Mouse (Mus musculus): ENCODE results near the gene Ppp1r12c.

Ppp1r12c gene

DNA sequence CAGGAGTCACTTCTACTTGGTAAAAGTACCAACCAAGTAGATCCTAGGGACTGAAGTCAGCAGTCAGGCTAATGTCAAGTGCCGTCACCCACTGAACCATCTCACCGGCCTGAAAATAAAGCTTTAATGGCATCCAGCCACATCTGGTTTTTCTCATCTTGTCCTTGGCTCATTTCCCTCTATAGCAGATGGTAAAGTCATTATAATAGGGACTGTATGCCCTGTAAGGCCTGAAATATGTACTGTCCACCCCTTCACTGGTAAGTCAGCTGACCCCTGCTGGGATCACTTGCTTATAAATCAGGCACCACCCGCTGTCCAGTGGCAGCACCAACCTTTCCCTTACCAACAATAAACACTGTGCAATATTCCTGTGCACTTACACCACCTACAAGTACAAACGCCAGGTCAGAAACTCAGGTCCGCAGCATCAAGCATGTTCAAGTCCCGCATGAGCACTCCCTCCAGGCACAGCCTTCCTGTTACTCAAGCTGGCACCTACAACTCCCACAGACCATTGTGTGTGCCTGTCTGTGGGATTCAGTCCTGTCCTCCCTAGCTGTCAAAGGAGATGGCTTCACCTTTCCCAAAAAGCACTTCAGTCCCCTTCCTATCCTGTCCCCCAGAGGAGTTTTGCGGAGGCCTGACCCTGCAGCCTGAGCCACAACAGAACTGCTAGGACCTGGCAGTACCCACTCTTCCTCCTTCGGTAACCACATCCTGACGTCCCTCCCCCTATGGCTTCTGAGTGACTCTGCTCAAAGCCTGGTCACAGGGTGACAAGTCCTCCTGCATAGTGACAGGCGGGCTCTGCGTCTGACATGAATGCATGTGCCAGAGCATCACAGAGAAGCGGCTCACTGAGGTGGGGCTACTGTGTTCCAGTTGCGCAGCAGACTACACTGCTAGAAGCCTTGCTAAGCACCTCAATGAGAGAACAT is 8.9 kb downstream of the Ppp1r12c start:
- no peak for DNase-seq (ENCODE audit: low read depth, low spot score)

GRCm38 (mm10) chr7:4491308-4491707 is 10.2 kb downstream of the Ppp1r12c start:
- no peak for DNase-seq (ENCODE audit: low read depth, low spot score)

- DNase-seq (ENCODE audit: low read depth, low spot score) = no peak
Observed at GRCm38 (mm10) chr7:4482281-4482680, 19.2 kb downstream of the Ppp1r12c start.

- no peak for DNase-seq (ENCODE audit: low read depth, low spot score)
Observed at GRCm38 (mm10) chr7:4479674-4480073, 21.8 kb downstream of the Ppp1r12c start.

DNA sequence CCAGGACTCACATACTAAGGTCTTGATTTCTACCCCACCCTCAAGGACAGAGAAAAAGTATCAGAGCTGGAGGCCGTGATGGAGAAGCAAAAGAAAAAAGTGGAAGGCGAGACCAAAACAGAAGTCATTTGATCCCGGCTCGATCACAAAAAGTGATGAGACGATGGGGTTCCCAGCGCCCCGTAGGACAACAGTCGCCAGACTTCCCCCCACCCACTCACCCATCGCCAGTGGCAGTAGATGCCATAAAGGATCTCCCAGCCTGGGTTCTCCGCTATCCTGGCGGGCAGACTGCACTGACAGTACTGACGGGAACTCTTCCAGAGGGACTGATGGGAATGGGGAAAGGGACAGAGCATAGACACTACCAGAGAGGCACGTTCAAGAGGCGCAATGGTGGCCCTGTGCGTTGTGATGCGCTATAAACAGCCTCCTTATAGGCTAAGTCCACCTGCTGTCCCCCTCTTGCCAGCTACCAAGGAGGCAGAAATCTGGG is 22.6 kb downstream of the Ppp1r12c start:
- DNase-seq (ENCODE audit: low read depth, low spot score) = no peak

- DNase-seq (ENCODE audit: low read depth, low spot score) = peak; percentile 81
Observed at GRCm38 (mm10) chr7:4478021-4478795, 23.3 kb downstream of the Ppp1r12c start.

- DNase-seq (ENCODE audit: low read depth, low spot score) = no peak
Observed at GRCm38 (mm10) chr7:4473940-4474339, 27.5 kb downstream of the Ppp1r12c start.

DNA sequence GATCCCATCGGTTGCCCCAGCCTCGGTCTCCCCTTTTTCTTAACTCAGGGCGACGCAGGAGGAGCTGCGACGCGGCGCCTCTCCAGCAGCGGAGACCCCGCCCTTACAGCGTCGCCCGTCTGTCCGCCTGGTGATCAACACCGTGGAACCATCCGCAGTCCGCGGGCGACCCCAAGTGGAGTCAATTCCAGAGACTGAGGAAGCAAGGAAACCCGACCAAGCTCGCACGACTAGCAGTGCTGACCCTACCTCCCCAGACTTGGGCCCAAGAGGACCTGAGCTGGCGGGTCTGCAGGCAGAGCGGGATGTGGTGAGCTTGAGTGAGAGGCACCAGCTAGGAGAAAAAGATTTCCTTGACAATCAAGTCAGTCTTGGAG is 30.3 kb downstream of the Ppp1r12c start:
- peak; percentile 66 for DNase-seq (ENCODE audit: low read depth, low spot score)

DNA sequence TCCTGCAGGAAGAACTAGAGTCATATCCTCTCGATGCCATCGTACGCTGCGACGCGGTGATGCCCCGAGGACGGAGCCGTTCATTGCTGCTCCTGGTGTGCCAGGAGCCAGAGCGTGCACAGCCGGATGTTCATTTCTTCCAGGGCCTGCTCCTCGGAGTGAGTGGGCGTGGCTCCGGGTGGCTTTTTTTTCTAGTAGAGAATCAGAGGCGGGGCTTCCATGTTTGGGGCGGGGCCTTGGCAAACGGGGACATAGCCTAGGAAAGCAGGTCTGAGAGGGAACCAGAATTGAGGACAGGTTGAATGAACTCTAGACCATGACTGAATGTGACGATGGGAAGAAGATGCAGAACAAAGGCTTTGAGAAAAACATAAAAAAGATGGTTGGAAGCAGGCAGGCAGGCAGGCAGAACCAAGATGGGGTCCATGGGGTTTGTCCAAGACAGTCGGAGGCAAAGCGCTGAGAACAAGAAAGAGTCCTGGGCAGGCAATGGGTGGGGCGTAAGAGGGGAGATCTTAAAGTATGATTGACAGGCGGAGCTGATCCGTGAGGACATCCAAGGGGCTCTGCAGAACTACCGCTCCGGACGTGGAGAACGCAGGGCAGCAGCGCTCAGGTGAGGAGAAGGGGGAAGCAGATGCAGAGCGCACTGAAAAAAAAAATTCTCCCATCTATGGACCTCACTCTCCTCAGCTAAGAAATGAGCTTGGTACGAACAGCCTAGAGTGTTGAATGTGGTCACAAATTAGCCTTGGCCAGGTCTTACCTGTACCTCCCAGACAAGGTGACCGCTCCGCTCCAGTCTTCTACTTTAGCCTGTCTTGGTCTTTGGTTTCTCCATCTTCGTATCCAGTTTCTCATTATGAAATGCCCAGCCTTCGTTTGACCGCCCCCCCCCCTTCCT is 31.0 kb downstream of the Ppp1r12c start:
- DNase-seq (ENCODE audit: low read depth, low spot score) = no peak

DNA sequence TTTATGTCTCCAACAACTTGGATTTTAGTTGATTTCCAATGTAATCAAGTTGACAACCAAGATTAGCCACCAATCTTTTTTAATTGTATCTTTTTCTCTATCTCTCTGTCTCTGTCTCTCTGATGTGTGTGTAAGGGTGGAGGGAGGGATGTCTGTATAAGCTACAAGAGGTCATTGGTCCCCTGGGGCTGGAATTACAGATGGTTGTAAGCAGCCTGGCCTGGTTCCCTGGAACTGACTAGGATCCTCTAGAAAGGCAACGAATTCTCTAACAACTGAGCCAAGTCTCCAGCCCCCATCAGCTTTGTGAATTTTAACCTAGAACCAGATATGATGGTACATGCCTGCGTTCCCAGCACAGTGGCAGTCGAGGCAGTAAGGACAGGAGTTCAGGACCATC is 33.7 kb downstream of the Ppp1r12c start:
- DNase-seq (ENCODE audit: low read depth, low spot score) = no peak

- no peak for DNase-seq (ENCODE audit: low read depth, low spot score)
Observed at GRCm38 (mm10) chr7:4464194-4464824, 37.2 kb downstream of the Ppp1r12c start.

DNA sequence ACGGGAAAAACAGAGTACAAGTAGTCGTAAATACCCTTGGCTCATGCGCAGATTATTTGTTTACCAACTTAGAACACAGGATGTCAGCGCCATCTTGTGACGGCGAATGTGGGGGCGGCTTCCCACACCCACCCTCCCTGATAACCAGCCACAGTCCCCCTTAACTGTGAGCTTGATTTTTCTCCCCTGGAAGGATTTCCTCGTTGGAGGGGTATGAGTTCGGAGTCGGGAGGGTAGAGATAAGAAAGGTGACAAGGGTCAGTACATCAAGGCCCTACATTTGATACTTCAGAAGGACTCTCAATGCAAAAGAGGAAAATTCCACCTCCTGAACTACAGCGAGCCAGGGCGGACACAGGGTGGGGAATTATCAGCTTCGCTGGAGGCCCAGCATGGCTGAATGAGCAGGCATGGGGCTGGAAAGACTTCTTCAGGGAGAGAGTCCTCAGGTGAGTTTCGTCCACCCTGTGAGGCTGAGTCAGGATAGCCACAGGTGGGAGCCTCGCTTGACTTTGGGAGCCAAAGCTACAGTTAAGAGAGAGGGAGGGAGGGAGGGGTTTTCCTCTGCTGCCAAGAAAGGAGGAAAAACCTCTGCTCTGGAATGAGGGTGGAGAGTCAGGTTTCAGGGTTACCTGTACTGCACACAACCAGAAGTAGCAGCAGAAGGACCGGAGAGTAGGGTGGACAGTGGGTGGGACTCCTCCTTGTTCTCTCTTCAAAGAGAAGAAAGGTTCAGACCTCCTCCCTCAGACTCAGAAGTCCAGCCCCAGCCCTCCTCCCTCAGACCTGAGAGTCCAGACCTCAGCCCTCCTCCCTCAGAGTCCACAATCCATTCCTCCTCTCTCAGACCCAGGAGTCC is 40.7 kb downstream of the Ppp1r12c start, which contains the start of gene Eps8l1:
Eps8l1 (plus strand) TSS at position 99 of the 859 bp plus-strand sequence.
- no peak for DNase-seq (ENCODE audit: low read depth, low spot score)

DNA sequence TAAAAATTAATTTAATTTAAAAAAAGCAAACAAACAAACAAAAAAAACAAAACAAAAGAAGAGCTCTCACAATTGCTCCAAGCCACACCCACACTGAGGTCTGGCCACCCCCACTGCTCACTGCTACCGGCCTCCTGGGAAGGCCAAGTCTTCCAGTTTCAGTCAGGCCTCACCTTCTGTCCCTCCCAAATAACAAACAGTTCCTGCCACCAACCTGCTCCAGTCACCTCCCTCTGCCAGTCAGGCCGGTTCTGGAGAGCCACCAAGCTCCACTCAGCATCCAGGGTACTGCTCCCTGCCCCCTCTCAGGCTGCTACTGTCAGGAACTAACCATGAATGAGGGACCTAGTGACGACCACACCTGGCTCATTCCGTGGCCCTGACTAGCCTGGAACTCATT is 48.8 kb downstream of the Ppp1r12c start:
- DNase-seq (ENCODE audit: low read depth, low spot score) = no peak

DNA sequence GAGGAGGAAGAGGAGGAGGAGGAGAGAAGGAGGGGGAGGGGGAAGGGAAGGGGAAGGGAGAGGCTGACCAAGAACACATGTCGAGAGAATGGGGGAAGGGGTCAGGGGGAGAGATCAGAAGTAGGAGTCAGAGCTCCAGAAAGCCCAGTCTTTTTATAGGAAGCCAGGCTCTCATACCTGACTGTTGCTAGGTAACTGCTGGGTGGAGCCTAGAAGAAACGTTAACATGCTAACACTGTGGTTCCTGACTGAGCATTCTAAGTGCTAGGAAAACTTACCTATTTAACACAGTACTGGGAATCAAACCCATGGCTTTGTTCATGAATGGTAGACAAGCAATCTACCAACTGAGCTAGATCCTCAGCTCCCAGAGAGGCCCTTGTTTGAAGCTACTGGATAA is 52.3 kb downstream of the Ppp1r12c start:
- no peak for DNase-seq (ENCODE audit: low read depth, low spot score)

DNA sequence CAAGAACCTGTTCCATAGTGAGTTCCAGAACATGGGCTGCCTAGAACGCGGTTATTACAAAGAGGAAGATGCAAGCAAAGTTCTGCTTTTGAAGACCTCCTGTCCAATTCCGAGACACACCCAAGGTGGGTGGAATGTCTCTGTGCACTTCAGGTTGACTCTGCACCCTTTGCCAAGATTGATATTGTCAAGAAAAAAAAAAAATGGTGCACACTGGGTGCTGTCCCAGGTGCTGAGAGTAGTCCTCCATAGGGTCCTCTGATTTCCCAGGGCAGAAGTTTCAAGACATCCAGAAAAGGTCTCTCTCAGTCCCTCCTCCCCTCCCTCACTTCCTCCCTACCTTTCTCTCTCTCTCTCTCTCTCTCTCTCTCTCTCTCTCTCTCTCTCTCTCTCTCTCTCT is 53.0 kb downstream of the Ppp1r12c start:
- no peak for DNase-seq (ENCODE audit: low read depth, low spot score)

- no peak for DNase-seq (ENCODE audit: low read depth, low spot score)
Observed at GRCm38 (mm10) chr7:4447138-4447537, 54.3 kb downstream of the Ppp1r12c start.

- peak; percentile 76 for DNase-seq (ENCODE audit: low read depth, low spot score)
Observed at GRCm38 (mm10) chr7:4445216-4445791, 56.2 kb downstream of the Ppp1r12c start, which contains the start of gene Rdh13. TSS of gene Rdh13 (minus strand) at chr7:4445649.

DNA sequence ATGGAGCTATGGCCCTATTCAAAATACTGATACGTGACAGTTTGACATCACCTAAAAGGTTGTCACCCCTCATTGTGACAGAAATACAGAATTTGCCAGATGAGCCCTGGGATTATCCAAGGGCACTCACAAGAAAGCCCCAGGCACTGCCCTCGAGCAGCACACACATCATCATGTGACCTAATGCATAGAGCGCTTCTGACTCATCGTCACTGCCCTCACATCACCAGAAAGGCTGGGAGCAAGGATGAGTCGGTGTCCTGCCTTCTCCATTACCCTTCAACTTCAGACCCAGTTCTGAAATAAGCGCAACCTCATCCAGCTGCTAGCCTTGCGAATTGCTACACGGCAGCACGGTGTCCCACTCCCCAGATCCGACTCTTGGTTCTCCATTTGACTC is 60.9 kb downstream of the Ppp1r12c start:
- no peak for DNase-seq (ENCODE audit: low read depth, low spot score)

DNA sequence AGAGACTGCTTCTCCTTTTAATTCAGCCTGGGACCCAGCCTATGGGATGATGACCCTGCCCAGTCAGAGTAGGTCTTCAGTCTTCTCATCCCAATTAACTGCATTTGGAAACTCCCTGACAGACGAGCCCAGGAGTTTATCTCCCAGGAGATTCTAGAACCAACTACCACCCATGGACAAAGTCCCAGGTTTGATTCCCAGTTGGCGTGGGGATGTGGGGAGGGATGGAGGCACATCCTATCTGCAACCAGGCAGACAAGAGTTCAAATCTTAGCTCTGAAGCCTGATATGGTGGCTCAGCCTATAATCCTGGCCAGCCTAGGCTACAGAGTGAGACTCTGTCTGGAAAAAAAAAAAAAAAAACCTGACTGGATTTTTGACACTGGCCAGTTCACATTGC is 63.8 kb downstream of the Ppp1r12c start:
- DNase-seq (ENCODE audit: low read depth, low spot score) = no peak

DNA sequence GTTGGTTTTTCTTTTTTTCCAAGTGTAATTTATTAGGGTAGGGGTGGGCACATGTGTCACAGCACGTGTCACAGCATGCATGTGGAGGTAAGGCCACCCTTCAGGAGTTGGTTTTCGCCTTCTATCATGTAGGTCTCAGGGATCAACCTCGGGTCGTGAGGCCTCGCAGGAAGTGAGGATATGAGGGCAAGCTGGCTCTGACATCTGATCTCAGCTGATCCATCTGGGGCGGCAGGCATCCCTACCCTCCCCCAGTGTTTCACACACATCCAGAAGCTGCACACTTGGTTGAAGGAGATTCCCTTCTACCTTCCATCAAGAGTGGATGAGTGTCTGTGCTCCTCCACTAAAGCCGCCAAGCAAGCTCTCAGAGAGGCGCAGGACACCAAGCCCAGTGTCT is 69.5 kb downstream of the Ppp1r12c start:
- DNase-seq (ENCODE audit: low read depth, low spot score) = no peak
